Mouse (Mus musculus): ENCODE data around the gene Pkd1l2. TPM values are rescaled to one million over a fixed set of nuclear protein-coding genes. Genes with fewer than 3 reads are reported as not detected.
A peak's percentile ranks its signal among the peaks of the same experiment; 100 is the strongest.

Pkd1l2 gene
- total and polyA plus RNA-seq, 2 experiments from 2014 or later = 0.01 TPM; not detected in 1

GRCm38 (mm10) chr8:117015670-117016069 lies 66.6 kb downstream of the Pkd1l2 start:
- Histone ChIP-seq H3K9ac (replicated peaks; ENCODE audit: low read depth, low read length) (no peak overlapping the region), H3K9me3 (replicated peaks; ENCODE audit: control insufficient read depth, low read length) (no peaks in the 10 kb centered on the region), H3K27ac (ENCODE audit: low read depth) (no peak overlapping the region), H3K36me3 (replicated peaks; ENCODE audit: control insufficient read depth, insufficient read depth, low read length) (no peaks in the 10 kb centered on the region), H3K27me3 (ENCODE audit: control insufficient read depth, insufficient read depth, low read length) (no peaks in the 10 kb centered on the region), H3K4me3 (ENCODE audit: low read depth, low read length) (no peak overlapping the region), H3K4me2 (ENCODE audit: low read depth, low read length) (no peak overlapping the region), H3K4me1 (ENCODE audit: control insufficient read depth, insufficient read depth) (no peaks in the 10 kb centered on the region)
- DNase-seq (ENCODE audit: low spot score) (no peak), ATAC-seq (ENCODE audit: insufficient read depth, low read depth) (no peak)
- no peak for TF ChIP-seq CTCF (IDR thresholded peaks at IDR 0.05; ENCODE audit: low read depth)
- TF ChIP-seq EP300 (IDR thresholded peaks at IDR 0.05; ENCODE audit: low read depth) = no peak
- 75% methylated on average over 4 of the region's 4 CpGs for WGBS

- no peaks in the 10 kb centered on the region for H3K36me3 ChIP-seq (replicated peaks; ENCODE audit: control insufficient read depth, insufficient read depth, low read length)
- H3K4me1 ChIP-seq (ENCODE audit: control insufficient read depth, insufficient read depth) = no peaks in the 10 kb centered on the region
- H3K9ac ChIP-seq (replicated peaks; ENCODE audit: low read depth, low read length) = no peak overlapping the region
- no peak overlapping the region for H3K4me3 ChIP-seq (ENCODE audit: low read depth, low read length)
- ATAC-seq (ENCODE audit: insufficient read depth, low read depth) (no peak), DNase-seq (ENCODE audit: low spot score) (no peak)
- no peak for TF ChIP-seq EP300 (IDR thresholded peaks at IDR 0.05; ENCODE audit: low read depth)
- no peak for TF ChIP-seq CTCF (IDR thresholded peaks at IDR 0.05; ENCODE audit: low read depth)
- H3K27me3 ChIP-seq (ENCODE audit: control insufficient read depth, insufficient read depth, low read length) = no peaks in the 10 kb centered on the region
- no peak overlapping the region for H3K27ac ChIP-seq (ENCODE audit: low read depth)
- H3K9me3 ChIP-seq (replicated peaks; ENCODE audit: control insufficient read depth, low read length) = no peaks in the 10 kb centered on the region
- 85% methylated on average over 9 of the region's 9 CpGs for WGBS
- no peak overlapping the region for H3K4me2 ChIP-seq (ENCODE audit: low read depth, low read length)
These were observed 70.9 kb downstream of the Pkd1l2 start for GRCm38 (mm10) chr8:117011366-117011765.

GRCm38 (mm10) chr8:116994016-116994716 lies 88.1 kb downstream of the Pkd1l2 start:
- TF ChIP-seq EP300 (IDR thresholded peaks at IDR 0.05; ENCODE audit: low read depth) (no peak), CTCF (IDR thresholded peaks at IDR 0.05; ENCODE audit: low read depth) (no peak)
- DNase-seq (ENCODE audit: low spot score) = no peak
- Histone ChIP-seq H3K4me3 (ENCODE audit: low read depth, low read length) (peak overlapping the region; percentile 74), H3K9ac (replicated peaks; ENCODE audit: low read depth, low read length) (peak overlapping the region; percentile 14; the same call in 1 of the 2 replicates), H3K4me1 (ENCODE audit: control insufficient read depth, insufficient read depth) (peaks cover 8% of the 10 kb centered on the region; the same call in 1 of the 2 replicates), H3K27me3 (ENCODE audit: control insufficient read depth, insufficient read depth, low read length) (no peaks in the 10 kb centered on the region), H3K36me3 (replicated peaks; ENCODE audit: control insufficient read depth, insufficient read depth, low read length) (no peaks in the 10 kb centered on the region), H3K4me2 (ENCODE audit: low read depth, low read length) (peak overlapping the region; percentile 97), H3K27ac (ENCODE audit: low read depth) (no peak overlapping the region), H3K9me3 (replicated peaks; ENCODE audit: control insufficient read depth, low read length) (no peaks in the 10 kb centered on the region)
- ATAC-seq (ENCODE audit: insufficient read depth, low read depth) = no peak
- 54% methylated on average over 11 of the region's 11 CpGs for WGBS

GRCm38 (mm10) chr8:116993095-116993867 lies 89.0 kb downstream of the Pkd1l2 start, which contains the start of gene Gcsh:
TSS of gene Gcsh (minus strand) at chr8:116993537.
- TF ChIP-seq EP300 (IDR thresholded peaks at IDR 0.05; ENCODE audit: low read depth) (no peak), CTCF (IDR thresholded peaks at IDR 0.05; ENCODE audit: low read depth) (no peak)
- WGBS = under 1% methylated on average over 55 of the region's 56 CpGs
- ATAC-seq (ENCODE audit: insufficient read depth, low read depth) (peak; percentile 100), DNase-seq (ENCODE audit: low spot score) (peak; percentile 99)
- Histone ChIP-seq H3K9ac (replicated peaks; ENCODE audit: low read depth, low read length) (peak within 1 kb of the TSS; percentile 62), H3K4me1 (ENCODE audit: control insufficient read depth, insufficient read depth) (peaks cover 8% of the 10 kb centered on the region; the same call in 1 of the 2 replicates), H3K4me3 (ENCODE audit: low read depth, low read length) (peak within 1 kb of the TSS; percentile 74), H3K27me3 (ENCODE audit: control insufficient read depth, insufficient read depth, low read length) (no peaks in the 10 kb centered on the region), H3K27ac (ENCODE audit: low read depth) (peak within 1 kb of the TSS; percentile 87), H3K36me3 (replicated peaks; ENCODE audit: control insufficient read depth, insufficient read depth, low read length) (0 out of 2 replicates have a peak, but pooled peaks cover under 1% of the 10 kb centered on the region), H3K9me3 (replicated peaks; ENCODE audit: control insufficient read depth, low read length) (no peaks in the 10 kb centered on the region), H3K4me2 (ENCODE audit: low read depth, low read length) (peak within 1 kb of the TSS; percentile 97)

- Histone ChIP-seq H3K27me3 (ENCODE audit: control insufficient read depth, insufficient read depth, low read length) (no peaks in the 10 kb centered on the region), H3K4me1 (ENCODE audit: control insufficient read depth, insufficient read depth) (peaks cover 8% of the 10 kb centered on the region; the same call in 1 of the 2 replicates), H3K27ac (ENCODE audit: low read depth) (peak overlapping the region; percentile 87), H3K4me3 (ENCODE audit: low read depth, low read length) (peak overlapping the region; percentile 74), H3K9me3 (replicated peaks; ENCODE audit: control insufficient read depth, low read length) (no peaks in the 10 kb centered on the region), H3K4me2 (ENCODE audit: low read depth, low read length) (peak overlapping the region; percentile 97), H3K9ac (replicated peaks; ENCODE audit: low read depth, low read length) (peak overlapping the region; percentile 62), H3K36me3 (replicated peaks; ENCODE audit: control insufficient read depth, insufficient read depth, low read length) (0 out of 2 replicates have a peak, but pooled peaks cover 9% of the 10 kb centered on the region)
- 10% methylated on average over 23 of the region's 23 CpGs for WGBS
- DNase-seq (ENCODE audit: low spot score) (peak; percentile 53), ATAC-seq (ENCODE audit: insufficient read depth, low read depth) (no peak)
- no peak for TF ChIP-seq CTCF (IDR thresholded peaks at IDR 0.05; ENCODE audit: low read depth)
- no peak for TF ChIP-seq EP300 (IDR thresholded peaks at IDR 0.05; ENCODE audit: low read depth)
These were observed 89.9 kb downstream of the Pkd1l2 start for GRCm38 (mm10) chr8:116992176-116992971.

All from heart, postnatal 0 days (tissue).